Mouse (Mus musculus) right cerebral cortex, postnatal 4 days (tissue): ENCODE data around the gene Nomo1.

Experiments
- DNase-seq: peaks from one replicate; pipeline ENCODE4 v3.0.0-alpha.2; 2022

Gene Nomo1

GRCm38 (mm10) chr7:46033109-46033869, at the start of gene Nomo1:
Gene Nomo1, plus strand, starts transcription at chr7:46033698.
- peak; percentile 97 for DNase-seq

GRCm38 (mm10) chr7:45986893-45987292, 46.6 kb upstream of the Nomo1 start:
- DNase-seq: no peak

- no peak for DNase-seq
Measured at GRCm38 (mm10) chr7:45988344-45988743, 45.2 kb upstream of the Nomo1 start.

- DNase-seq: no peak
Measured at GRCm38 (mm10) chr7:45992470-45992869, 41.0 kb upstream of the Nomo1 start.

- DNase-seq: no peak
Measured at GRCm38 (mm10) chr7:46000577-46000976, 32.9 kb upstream of the Nomo1 start.

GRCm38 (mm10) chr7:46002748-46003147, 30.8 kb upstream of the Nomo1 start:
- DNase-seq: no peak

GRCm38 (mm10) chr7:46009578-46009977, 23.9 kb upstream of the Nomo1 start:
- DNase-seq: peak; percentile 69

GRCm38 (mm10) chr7:46012121-46012520, 21.4 kb upstream of the Nomo1 start:
- DNase-seq: no peak

- no peak for DNase-seq
Measured at GRCm38 (mm10) chr7:46013266-46014010, 20.1 kb upstream of the Nomo1 start.

GRCm38 (mm10) chr7:46019594-46019993, 13.9 kb upstream of the Nomo1 start:
- DNase-seq: no peak

- no peak for DNase-seq
Measured at GRCm38 (mm10) chr7:46021951-46022350, 11.5 kb upstream of the Nomo1 start.

GRCm38 (mm10) chr7:46025436-46025835, 8.1 kb upstream of the Nomo1 start:
- DNase-seq: no peak

- DNase-seq: no peak
Measured at GRCm38 (mm10) chr7:46028681-46029080, 4.8 kb upstream of the Nomo1 start.

- DNase-seq: no peak
Measured at GRCm38 (mm10) chr7:46029299-46030144, 4.0 kb upstream of the Nomo1 start.

- DNase-seq: no peak
Measured at GRCm38 (mm10) chr7:46030145-46030488, 3.4 kb upstream of the Nomo1 start, which contains the start of gene Abcc6. Gene Abcc6, minus strand, starts transcription at chr7:46030302.

- no peak for DNase-seq
Measured at GRCm38 (mm10) chr7:46031075-46031474, 2.4 kb upstream of the Nomo1 start.

GRCm38 (mm10) chr7:46033870-46034337, 406 bp downstream of the Nomo1 start:
- DNase-seq: no peak

- DNase-seq: no peak
Measured at GRCm38 (mm10) chr7:46034991-46035390, 1.5 kb downstream of the Nomo1 start.

GRCm38 (mm10) chr7:46035468-46035867, 2.0 kb downstream of the Nomo1 start:
- DNase-seq: no peak

GRCm38 (mm10) chr7:46037433-46037832, 3.9 kb downstream of the Nomo1 start:
- DNase-seq: no peak

GRCm38 (mm10) chr7:46039873-46040272, 6.4 kb downstream of the Nomo1 start:
- no peak for DNase-seq

- DNase-seq: no peak
Measured at GRCm38 (mm10) chr7:46044106-46044505, 10.6 kb downstream of the Nomo1 start.

GRCm38 (mm10) chr7:46045882-46046281, 12.4 kb downstream of the Nomo1 start:
- no peak for DNase-seq
